Mouse (Mus musculus) retina, embryonic 14.5 days (tissue): ENCODE results near the gene Phb2.
A peak's percentile ranks its signal among the peaks of the same experiment; 100 is the strongest.

ENCODE experiments used
- DNase-seq: peaks from one replicate; pipeline ENCODE4 v3.0.0-alpha.2; 2015; ENCODE audit warnings: low spot score

The Phb2 gene

GRCm38 (mm10) chr6:124746654-124747632 is 34.8 kb downstream of the Phb2 start:
- DNase-seq: no peak

- no peak for DNase-seq
These were observed 38.3 kb downstream of the Phb2 start for GRCm38 (mm10) chr6:124750405-124750804.

- DNase-seq: no peak
These were observed 41.7 kb downstream of the Phb2 start for GRCm38 (mm10) chr6:124753861-124754260.

- no peak for DNase-seq
These were observed 43.2 kb downstream of the Phb2 start for GRCm38 (mm10) chr6:124755306-124755705.

- DNase-seq: peak; percentile 68
These were observed 43.9 kb downstream of the Phb2 start, which contains the start of the genes Gm45234 and Atn1 for GRCm38 (mm10) chr6:124755831-124756595. Gene Gm45234, minus strand, starts transcription at chr6:124756021. Gene Atn1, minus strand, starts transcription at chr6:124756524.

GRCm38 (mm10) chr6:124756652-124757350 is 44.7 kb downstream of the Phb2 start:
- peak; percentile 75 for DNase-seq

- DNase-seq: no peak
These were observed 45.3 kb downstream of the Phb2 start for GRCm38 (mm10) chr6:124757351-124757880.

- DNase-seq: peak; percentile 63
These were observed 46.0 kb downstream of the Phb2 start for GRCm38 (mm10) chr6:124757909-124758848.

- DNase-seq: no peak
These were observed 46.7 kb downstream of the Phb2 start for GRCm38 (mm10) chr6:124758849-124759232.

- peak; percentile 90 for DNase-seq
These were observed 47.1 kb downstream of the Phb2 start for GRCm38 (mm10) chr6:124759259-124759658.

- DNase-seq: no peak
These were observed 53.8 kb downstream of the Phb2 start for GRCm38 (mm10) chr6:124765951-124766350.
